Mouse (Mus musculus) embryonic facial prominence, embryonic 10.5 days (tissue): ENCODE results near the gene E2f1. TPM values are rescaled to one million over a fixed set of nuclear protein-coding genes. Genes with fewer than 3 reads are reported as not detected.
A peak's percentile ranks its signal among the peaks of the same experiment; 100 is the strongest.

ENCODE experiments used
- DNase-seq: peaks from one replicate; pipeline ENCODE4 v3.0.0-alpha.2; 2017; ENCODE audit warnings: low spot score
- H3K27ac ChIP-seq: fragments of 300-500 bp; sonication (generic); replicated peaks from 2 replicates; pipeline ENCODE4 v1.5.1; 2016; ENCODE audit warnings: mild to moderate bottlenecking
- H3K27me3 ChIP-seq: fragments of 300-500 bp; sonication (generic); replicated peaks from 2 replicates; pipeline ENCODE4 v1.6.1; 2016; ENCODE audit warnings: low read depth, mild to moderate bottlenecking; ENCODE audit not compliant: poor library complexity, severe bottlenecking
- H3K36me3 ChIP-seq: fragments of 300-500 bp; sonication (generic); replicated peaks from 2 replicates; pipeline ENCODE4 v1.6.1; 2016; ENCODE audit warnings: mild to moderate bottlenecking, moderate library complexity
- H3K4me1 ChIP-seq: fragments of 300-500 bp; sonication (generic); 2 replicates; pipeline ENCODE4 v1.6.1; 2016
- H3K4me3 ChIP-seq: fragments of 300-500 bp; sonication (generic); 2 replicates; pipeline ENCODE4 v1.5.1; 2016; ENCODE audit warnings: mild to moderate bottlenecking, moderate library complexity
- H3K9me3 ChIP-seq: fragments of 300-500 bp; sonication (generic); 2 replicates; pipeline ENCODE4 v1.6.1; 2016; ENCODE audit warnings: mild to moderate bottlenecking
- WGBS: fragments of 180-500 bp; shearing (Covaris S2); methylation state at CpG from one replicate; pipeline ENCODE4 v1.1.7; 2016; 5-methylcytosine and 5-hydroxymethylcytosine counted together
- polyA plus RNA-seq: library from polyadenylated mRNA; unstranded; fragments of >200 nt; fragmentation: Nextera tagmentation; extraction: Ambion mirVana; gene quantifications from 2 replicates; pipeline ENCODE4 v1.2.1, GENCODE M21; 2016

Gene E2f1
- polyA plus RNA-seq, 1 experiment from 2014 or later = 25.2 TPM

DNA sequence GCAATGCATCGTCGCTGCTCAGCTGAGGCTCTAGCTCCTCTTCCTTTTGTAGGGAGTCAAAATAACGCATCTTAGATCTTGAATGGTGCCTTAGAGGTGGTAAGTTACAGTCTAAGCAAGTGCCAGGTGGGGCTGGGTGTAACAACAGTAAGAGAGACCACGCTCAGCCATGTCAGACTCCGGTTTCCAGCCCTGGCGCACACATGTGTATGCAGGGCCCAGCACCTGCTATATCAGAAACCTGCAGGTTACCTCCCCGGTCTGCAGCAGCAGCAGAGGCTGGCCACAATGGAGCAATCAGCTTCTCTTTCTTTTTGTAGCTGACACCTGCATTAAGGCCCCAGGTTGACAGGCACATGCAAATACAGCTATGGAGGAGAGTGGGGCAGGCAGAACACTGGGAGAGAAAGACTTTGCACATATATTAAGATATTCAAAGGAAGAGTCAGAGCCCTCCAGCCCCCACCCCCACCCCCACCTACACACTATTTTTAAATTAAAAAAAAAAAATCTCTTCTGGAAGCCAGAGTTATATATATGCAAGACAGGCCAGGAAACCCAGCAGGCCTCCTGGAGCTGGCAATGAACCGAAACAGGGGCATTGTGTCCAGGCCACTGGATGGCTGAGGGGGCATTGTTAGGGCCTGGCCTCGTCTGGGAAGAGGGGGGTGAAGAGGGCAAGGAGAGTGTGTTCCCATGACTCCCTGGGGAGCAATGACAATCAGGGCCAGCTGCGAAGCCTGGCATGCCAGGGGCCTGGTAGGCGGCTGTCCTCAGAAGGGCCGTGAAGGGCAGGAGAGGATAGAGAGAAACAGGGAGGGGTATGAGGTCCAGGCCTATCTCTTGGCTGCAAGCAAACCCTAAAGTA is 7.4 kb upstream of the E2f1 start:
- 41% methylated on average over 12 of the region's 12 CpGs for WGBS
- Histone ChIP-seq H3K4me3 (no peak overlapping the region), H3K36me3 (no peaks in the 10 kb centered on the region), H3K27me3 (no peaks in the 10 kb centered on the region), H3K27ac (peak overlapping the region; percentile 57), H3K9me3 (no peaks in the 10 kb centered on the region), H3K4me1 (peaks cover 21% of the 10 kb centered on the region)
- DNase-seq = peak; percentile 32

DNA sequence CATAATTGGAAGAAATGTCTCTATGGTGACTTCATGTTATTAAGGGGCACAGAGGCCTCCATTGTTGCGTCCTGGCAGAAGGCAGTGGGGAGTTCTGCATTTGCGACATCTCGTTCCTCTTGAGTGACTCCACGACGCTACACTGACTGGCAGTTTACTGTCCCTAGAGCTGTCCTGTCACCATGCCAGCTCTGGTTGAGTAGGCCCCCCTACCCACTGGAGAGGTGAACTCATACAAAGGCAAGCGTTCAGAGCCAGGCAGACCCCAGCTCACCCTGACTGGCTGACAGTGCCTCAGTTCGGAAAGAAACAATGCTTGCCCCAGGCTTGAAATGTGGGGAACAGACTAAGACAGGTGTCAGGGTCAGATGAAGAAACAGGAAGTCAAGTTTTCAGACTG is 4.6 kb upstream of the E2f1 start:
- H3K9me3 ChIP-seq = no peaks in the 10 kb centered on the region
- H3K4me3 ChIP-seq = no peak overlapping the region
- DNase-seq = no peak
- peaks cover 31% of the 10 kb centered on the region for H3K4me1 ChIP-seq
- no peaks in the 10 kb centered on the region for H3K36me3 ChIP-seq
- 55% methylated on average over 7 of the region's 7 CpGs for WGBS
- H3K27me3 ChIP-seq = no peaks in the 10 kb centered on the region
- no peak overlapping the region for H3K27ac ChIP-seq

DNA sequence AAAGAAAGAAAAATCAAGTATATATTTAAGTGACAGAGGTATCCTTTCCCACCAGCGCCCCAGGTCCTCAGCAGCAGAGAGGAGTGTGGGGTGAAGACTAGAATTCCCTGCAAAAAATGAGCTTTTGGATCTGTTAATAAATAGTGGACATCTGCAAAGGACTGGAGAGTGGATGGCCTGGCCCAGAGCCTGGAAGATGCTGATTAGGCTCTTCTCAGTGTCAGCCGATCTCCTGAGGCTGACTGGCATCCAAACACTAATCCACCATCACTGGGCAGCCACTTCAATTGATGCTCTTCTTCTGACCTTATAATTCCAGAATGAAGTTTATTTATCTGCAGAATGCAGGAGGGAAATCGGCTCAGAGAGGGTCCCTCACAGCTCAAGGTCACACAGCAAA is 3.3 kb upstream of the E2f1 start:
- H3K4me3 ChIP-seq = no peak overlapping the region
- peaks cover 44% of the 10 kb centered on the region for H3K4me1 ChIP-seq
- H3K9me3 ChIP-seq = no peaks in the 10 kb centered on the region
- no peaks in the 10 kb centered on the region for H3K36me3 ChIP-seq
- H3K27ac ChIP-seq = no peak overlapping the region
- DNase-seq = no peak
- no peaks in the 10 kb centered on the region for H3K27me3 ChIP-seq
- 89% methylated on average over 3 of the region's 3 CpGs for WGBS

GRCm38 (mm10) chr2:154571976-154572375 is 2.3 kb upstream of the E2f1 start:
- H3K9me3 ChIP-seq = no peaks in the 10 kb centered on the region
- no peak for DNase-seq
- no peaks in the 10 kb centered on the region for H3K27me3 ChIP-seq
- H3K27ac ChIP-seq = no peak overlapping the region
- H3K36me3 ChIP-seq = no peaks in the 10 kb centered on the region
- H3K4me1 ChIP-seq = peaks cover 44% of the 10 kb centered on the region
- H3K4me3 ChIP-seq = no peak overlapping the region
- 82% methylated on average over 8 of the region's 8 CpGs for WGBS

DNA sequence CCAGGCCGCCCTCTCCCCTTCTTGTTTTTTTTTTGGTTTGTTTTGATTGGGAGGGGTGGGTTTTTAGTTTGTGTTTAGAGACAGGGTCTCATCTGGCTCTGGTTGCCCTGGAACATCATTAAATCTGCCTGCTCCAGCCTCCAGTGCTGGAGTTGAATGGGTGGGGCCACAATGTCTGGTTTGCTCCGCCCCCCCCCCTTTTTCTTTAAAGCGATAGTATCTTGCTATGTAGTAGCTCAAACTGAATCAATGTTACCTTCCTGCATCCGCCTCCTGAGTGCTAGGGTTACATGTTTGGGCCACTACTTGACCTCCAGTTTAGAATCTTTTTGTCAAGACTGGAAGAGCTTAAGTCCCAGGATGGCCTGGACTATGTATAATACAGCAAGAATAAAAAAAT is 1.6 kb upstream of the E2f1 start:
- no peak for DNase-seq
- 81% methylated on average over 4 of the region's 4 CpGs for WGBS
- no peak overlapping the region for H3K27ac ChIP-seq
- H3K4me3 ChIP-seq = no peak overlapping the region
- no peaks in the 10 kb centered on the region for H3K9me3 ChIP-seq
- no peaks in the 10 kb centered on the region for H3K36me3 ChIP-seq
- H3K4me1 ChIP-seq = peaks cover 44% of the 10 kb centered on the region
- no peaks in the 10 kb centered on the region for H3K27me3 ChIP-seq

- Histone ChIP-seq H3K4me3 (peak overlapping the region; percentile 90), H3K9me3 (no peaks in the 10 kb centered on the region)
These were observed 974 bp upstream of the E2f1 start for GRCm38 (mm10) chr2:154570666-154571065.

GRCm38 (mm10) chr2:154569071-154569748 is 482 bp downstream of the E2f1 start:
- under 1% methylated on average over 70 of the region's 70 CpGs for WGBS
- DNase-seq = peak; percentile 83
- peaks cover 50% of the 10 kb centered on the region for H3K4me1 ChIP-seq

More at GRCm38 (mm10) chr2:154570666-154571065, 974 bp upstream of the E2f1 start:
- H3K4me1 ChIP-seq = peaks cover 48% of the 10 kb centered on the region
- DNase-seq = no peak
- 79% methylated on average over 4 of the region's 4 CpGs for WGBS
- no peaks in the 10 kb centered on the region for H3K36me3 ChIP-seq
- H3K27me3 ChIP-seq = no peaks in the 10 kb centered on the region
- no peak overlapping the region; the same call in 1 of the 2 replicates for H3K27ac ChIP-seq

DNA sequence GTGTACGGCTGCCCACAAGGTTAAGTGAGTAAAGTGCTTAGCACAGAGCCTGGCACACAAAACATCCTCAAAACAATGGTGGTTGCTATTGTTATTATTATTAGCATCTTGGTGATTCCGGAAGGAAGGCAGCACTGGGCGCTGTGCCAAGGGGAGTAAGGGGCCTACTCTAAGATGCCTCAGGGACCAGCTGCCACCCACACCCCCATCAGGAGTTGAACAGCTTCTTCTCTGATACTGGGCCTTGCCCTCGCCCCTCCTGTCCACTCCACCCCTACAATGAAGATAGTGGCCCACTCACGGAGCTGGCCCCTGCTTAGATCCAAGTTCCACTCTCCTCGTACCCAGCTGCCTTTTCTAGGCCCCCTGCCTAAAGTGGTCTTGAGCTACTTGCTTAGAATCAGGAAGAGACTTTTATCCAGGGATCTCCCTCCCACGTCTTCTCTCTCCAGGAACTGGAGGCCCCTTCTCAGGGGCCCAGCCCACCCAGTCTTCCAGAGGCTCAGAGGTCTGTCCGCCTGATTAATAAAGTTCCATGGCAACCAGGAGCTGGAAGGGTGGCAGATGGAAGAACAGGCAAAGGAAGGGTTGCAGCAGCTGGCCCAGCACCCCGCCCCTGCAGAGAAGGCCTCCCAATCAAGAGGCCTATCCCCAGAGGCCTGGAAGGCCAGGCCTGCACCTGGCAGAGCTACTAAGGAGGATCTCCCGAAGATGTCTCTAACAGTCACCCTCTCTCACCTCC is 1.2 kb downstream of the E2f1 start:
- DNase-seq = peak; percentile 51
- peaks cover 17% of the 10 kb centered on the region for H3K36me3 ChIP-seq
- no peaks in the 10 kb centered on the region for H3K27me3 ChIP-seq
- no peaks in the 10 kb centered on the region for H3K9me3 ChIP-seq
- peak overlapping the region; percentile 97 for H3K27ac ChIP-seq
- 25% methylated on average over 10 of the region's 10 CpGs for whole genome bisulfite sequencing
- peak overlapping the region; percentile 90 for H3K4me3 ChIP-seq
- peaks cover 50% of the 10 kb centered on the region for H3K4me1 ChIP-seq

More at GRCm38 (mm10) chr2:154569071-154569748, 482 bp downstream of the E2f1 start:
- Histone ChIP-seq H3K36me3 (peaks cover 10% of the 10 kb centered on the region), H3K27me3 (no peaks in the 10 kb centered on the region), H3K27ac (peak overlapping the region; percentile 97), H3K9me3 (no peaks in the 10 kb centered on the region), H3K4me3 (peak overlapping the region; percentile 90)

- peaks cover 50% of the 10 kb centered on the region for H3K4me1 ChIP-seq
- H3K9me3 ChIP-seq = no peaks in the 10 kb centered on the region
- peak overlapping the region; percentile 90 for H3K4me3 ChIP-seq
- peaks cover 24% of the 10 kb centered on the region for H3K36me3 ChIP-seq
- H3K27ac ChIP-seq = peak overlapping the region; percentile 97; the same call in 1 of the 2 replicates
- DNase-seq = no peak
- WGBS = 79% methylated on average over 2 of the region's 2 CpGs
- H3K27me3 ChIP-seq = no peaks in the 10 kb centered on the region
These were observed 1.9 kb downstream of the E2f1 start for GRCm38 (mm10) chr2:154567766-154568165.

DNA sequence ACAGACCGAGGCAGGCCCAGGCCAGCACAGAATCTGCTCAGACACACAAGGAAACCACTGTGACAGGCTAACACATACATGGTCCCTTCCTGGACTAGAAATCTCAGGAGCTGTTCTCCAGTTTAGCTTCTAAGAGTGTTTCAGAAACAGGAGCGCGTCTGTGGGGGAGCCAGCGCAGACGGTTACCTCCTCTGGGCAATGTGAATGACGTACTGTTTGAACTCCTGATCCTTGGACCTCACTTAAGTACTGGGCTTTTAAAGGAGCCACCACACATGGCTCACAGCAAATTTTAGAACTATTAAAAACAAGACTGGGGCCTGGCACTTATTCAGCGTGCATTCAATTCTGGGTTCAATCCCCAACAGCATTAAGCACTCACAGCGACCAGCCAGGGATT is 3.1 kb downstream of the E2f1 start:
- H3K36me3 ChIP-seq = peaks cover 36% of the 10 kb centered on the region

GRCm38 (mm10) chr2:154565562-154565961 is 4.1 kb downstream of the E2f1 start:
- H3K36me3 ChIP-seq = peaks cover 46% of the 10 kb centered on the region
- DNase-seq = no peak
- H3K9me3 ChIP-seq = no peaks in the 10 kb centered on the region
- WGBS = 80% methylated on average over 3 of the region's 3 CpGs
- H3K4me3 ChIP-seq = no peak overlapping the region
- H3K4me1 ChIP-seq = peaks cover 44% of the 10 kb centered on the region
- H3K27me3 ChIP-seq = no peaks in the 10 kb centered on the region
- H3K27ac ChIP-seq = no peak overlapping the region

More for the DNA sequence above, 3.1 kb downstream of the E2f1 start:
- H3K4me3 ChIP-seq = no peak overlapping the region
- H3K27ac ChIP-seq = no peak overlapping the region
- no peak for DNase-seq
- H3K4me1 ChIP-seq = peaks cover 50% of the 10 kb centered on the region
- no peaks in the 10 kb centered on the region for H3K9me3 ChIP-seq
- 59% methylated on average over 8 of the region's 8 CpGs for WGBS
- H3K27me3 ChIP-seq = no peaks in the 10 kb centered on the region

- no peaks in the 10 kb centered on the region for H3K27me3 ChIP-seq
- 93% methylated on average over 22 of the region's 22 CpGs for WGBS
- peaks cover 61% of the 10 kb centered on the region for H3K36me3 ChIP-seq
- peaks cover 48% of the 10 kb centered on the region for H3K4me1 ChIP-seq
- H3K4me3 ChIP-seq = no peak overlapping the region
- no peak for DNase-seq
- H3K27ac ChIP-seq = no peak overlapping the region
- no peaks in the 10 kb centered on the region for H3K9me3 ChIP-seq
These were observed 6.0 kb downstream of the E2f1 start for GRCm38 (mm10) chr2:154563612-154564170.
